Mouse (Mus musculus) midbrain, embryonic 13.5 days (tissue): ENCODE data around the gene Zwilch. TPM values are rescaled to one million over a fixed set of nuclear protein-coding genes. Genes with fewer than 3 reads are reported as not detected.
A peak's percentile ranks its signal among the peaks of the same experiment; 100 is the strongest.

Source experiments
- ATAC-seq: fragments of 200-750 bp; cut with Nextera tagmentation; 2 replicates; pipeline ENCODE4 v1.8.0; 2017; ENCODE audit warnings: mild to moderate bottlenecking, moderate TSS enrichment, moderate library complexity
- H3K27ac ChIP-seq: fragments of 300-500 bp; sonication (generic); 2 replicates; pipeline ENCODE4 v1.5.1; 2015; ENCODE audit warnings: inconsistent platforms, mild to moderate bottlenecking, moderate library complexity
- H3K27me3 ChIP-seq: fragments of 300-500 bp; sonication (generic); 2 replicates; pipeline ENCODE4 v1.6.1; 2015; ENCODE audit warnings: mild to moderate bottlenecking, inconsistent platforms
- H3K36me3 ChIP-seq: fragments of 300-500 bp; sonication (generic); 2 replicates; pipeline ENCODE4 v1.6.1; 2015; ENCODE audit warnings: mild to moderate bottlenecking, inconsistent platforms
- H3K4me1 ChIP-seq: fragments of 300-500 bp; sonication (generic); replicated peaks from 2 replicates; pipeline ENCODE4 v1.6.1; 2015; ENCODE audit warnings: inconsistent platforms
- H3K4me2 ChIP-seq: fragments of 300-500 bp; sonication (generic); replicated peaks from 2 replicates; pipeline ENCODE4 v1.6.1; 2015; ENCODE audit warnings: moderate library complexity, mild to moderate bottlenecking, inconsistent platforms
- H3K4me3 ChIP-seq: fragments of 300-500 bp; sonication (generic); replicated peaks from 2 replicates; pipeline ENCODE4 v1.5.1; 2015; ENCODE audit warnings: mild to moderate bottlenecking, inconsistent platforms
- H3K9ac ChIP-seq: fragments of 300-500 bp; sonication (generic); replicated peaks from 2 replicates; pipeline ENCODE4 v1.6.1; 2015; ENCODE audit warnings: mild to moderate bottlenecking, inconsistent platforms
- H3K9me3 ChIP-seq: fragments of 300-500 bp; sonication (generic); 2 replicates; pipeline ENCODE4 v1.6.1; 2016; ENCODE audit warnings: mild to moderate bottlenecking, inconsistent platforms
- whole genome bisulfite sequencing: fragments of 180-500 bp; shearing (Covaris S2); methylation state at CpG from one replicate; pipeline ENCODE4 v1.1.7; 2015; 5-methylcytosine and 5-hydroxymethylcytosine counted together
- polyA plus RNA-seq: library from polyadenylated mRNA; unstranded; fragments of >200 nt; fragmentation: Nextera tagmentation; extraction: Ambion mirVana; gene quantifications from 2 replicates; pipeline ENCODE4 v1.2.1, GENCODE M21; 2015

Gene Zwilch
- polyA plus RNA-seq, 1 experiment from 2014 or later: 10.9 TPM

DNA sequence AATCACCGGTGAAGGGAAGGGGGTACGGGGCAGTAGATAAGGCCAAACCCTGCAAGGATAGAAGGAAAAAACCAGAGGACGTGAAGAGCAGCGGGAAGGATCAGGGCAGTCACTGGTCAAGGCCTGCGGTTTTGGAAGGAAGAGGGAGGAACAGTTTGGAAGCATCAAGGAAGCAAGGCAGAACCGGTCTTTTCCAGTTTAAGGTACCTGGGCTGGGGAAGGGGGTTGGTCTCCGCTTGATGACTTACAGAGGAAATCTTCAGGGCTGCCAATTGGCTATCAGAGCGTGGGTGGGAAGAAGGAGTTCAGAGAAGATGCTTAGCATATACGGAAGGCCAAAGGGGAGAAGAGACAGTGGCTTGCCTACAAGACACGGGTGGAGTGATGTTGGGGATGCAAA lies 50.3 kb downstream of the Zwilch start:
- no peaks in the 10 kb centered on the region for H3K4me1 ChIP-seq
- ATAC-seq: no peak
- WGBS: 93% methylated on average over 10 of the region's 10 CpGs
- no peak overlapping the region for H3K4me2 ChIP-seq
- H3K9me3 ChIP-seq: no peaks in the 10 kb centered on the region
- no peaks in the 10 kb centered on the region for H3K27me3 ChIP-seq
- H3K4me3 ChIP-seq: no peak overlapping the region
- no peak overlapping the region for H3K9ac ChIP-seq
- H3K27ac ChIP-seq: no peak overlapping the region
- H3K36me3 ChIP-seq: no peaks in the 10 kb centered on the region

DNA sequence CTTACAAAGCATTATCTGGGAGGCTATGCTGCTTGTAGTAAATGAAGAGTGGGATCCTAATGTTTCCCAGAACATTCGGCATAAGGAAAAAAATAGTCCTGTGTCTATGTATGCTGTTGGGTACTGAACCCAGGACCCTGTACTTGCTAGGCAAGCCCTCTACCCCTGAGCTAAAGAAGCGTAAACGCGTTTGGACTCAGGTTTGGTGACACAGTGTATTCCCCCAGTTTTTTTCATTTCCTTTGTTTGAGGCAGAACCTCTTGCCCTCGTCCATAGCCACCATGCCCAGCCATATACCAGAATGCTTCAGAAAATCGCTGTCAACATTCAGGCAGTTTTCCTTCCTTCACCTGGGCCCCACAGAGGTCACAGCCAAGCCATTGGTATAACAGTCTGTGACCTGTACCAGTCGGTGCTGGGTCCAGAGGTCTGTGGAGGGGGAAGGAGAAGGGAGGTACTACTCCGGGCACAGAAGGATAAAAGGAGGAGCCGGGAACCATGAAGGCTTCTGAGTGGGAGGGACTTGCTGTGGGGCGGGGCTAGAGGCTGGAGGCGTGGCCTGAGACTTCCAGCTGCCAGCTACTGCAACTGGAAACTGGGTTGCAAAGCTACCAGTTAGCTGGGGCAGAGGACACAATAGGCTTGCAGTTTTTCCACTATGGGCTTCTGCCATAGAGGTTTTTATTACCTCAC lies 52.2 kb downstream of the Zwilch start:
- Histone ChIP-seq H3K9me3 (no peaks in the 10 kb centered on the region), H3K4me2 (no peak overlapping the region), H3K27ac (no peak overlapping the region), H3K9ac (no peak overlapping the region), H3K4me1 (no peaks in the 10 kb centered on the region), H3K4me3 (no peak overlapping the region), H3K36me3 (no peaks in the 10 kb centered on the region), H3K27me3 (no peaks in the 10 kb centered on the region)
- 44% methylated on average over 11 of the region's 11 CpGs for WGBS
- no peak for ATAC-seq

DNA sequence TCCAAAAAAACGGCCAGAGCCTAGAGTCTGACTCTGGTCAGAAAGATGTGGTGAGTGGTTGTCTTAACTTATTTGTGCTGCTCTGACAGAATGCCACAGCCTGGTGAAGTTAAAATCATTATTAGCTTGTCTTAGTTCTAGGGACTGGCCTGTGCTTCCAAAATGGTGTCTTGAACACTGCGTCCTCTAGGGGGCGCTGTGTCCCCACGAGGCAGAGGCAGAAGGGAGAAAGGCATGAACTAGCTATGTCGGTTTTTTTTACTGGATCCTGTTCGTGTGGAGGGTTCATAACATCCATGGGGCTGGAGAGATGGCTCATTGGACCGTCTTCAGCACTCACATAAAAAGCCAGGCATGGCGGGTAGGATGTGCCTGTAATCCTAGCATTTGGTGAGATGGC lies 53.0 kb downstream of the Zwilch start:
- 37% methylated on average over 8 of the region's 8 CpGs for WGBS
- H3K27ac ChIP-seq: no peak overlapping the region

DNA sequence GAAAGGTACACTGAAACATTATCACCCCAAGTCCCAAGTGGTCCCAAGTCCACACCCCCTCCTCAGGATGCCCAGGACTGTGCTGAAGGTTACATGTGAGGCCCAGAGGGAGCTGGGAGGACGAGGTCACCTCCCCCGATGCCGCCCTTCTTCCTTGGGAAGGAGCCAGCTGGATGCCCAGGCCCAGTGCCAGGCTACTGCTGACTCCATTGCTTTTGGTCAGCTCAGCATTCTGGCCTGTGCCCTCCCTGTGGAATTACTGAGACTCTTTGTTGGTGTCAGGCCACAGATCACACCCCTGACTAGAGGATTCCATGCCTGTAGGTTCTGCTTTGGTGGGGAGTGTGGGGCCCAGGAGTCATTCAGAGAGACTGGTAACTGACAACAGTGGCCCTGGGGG lies 56.0 kb downstream of the Zwilch start, which contains the start of gene Lctl:
Gene Lctl (plus strand): TSS at position 272 of the 400 bp plus-strand sequence.
- ATAC-seq: no peak
- 88% methylated on average over 3 of the region's 3 CpGs for WGBS
- H3K9me3 ChIP-seq: no peaks in the 10 kb centered on the region
- no peaks in the 10 kb centered on the region for H3K36me3 ChIP-seq
- H3K27ac ChIP-seq: no peak within 1 kb of the TSS
- H3K4me1 ChIP-seq: no peaks in the 10 kb centered on the region
- no peak within 1 kb of the TSS for H3K4me3 ChIP-seq
- H3K9ac ChIP-seq: no peak within 1 kb of the TSS
- H3K4me2 ChIP-seq: no peak within 1 kb of the TSS
- no peaks in the 10 kb centered on the region for H3K27me3 ChIP-seq

More for the DNA sequence above, 53.0 kb downstream of the Zwilch start:
- Histone ChIP-seq H3K4me2 (no peak overlapping the region), H3K4me3 (no peak overlapping the region), H3K9ac (no peak overlapping the region), H3K36me3 (no peaks in the 10 kb centered on the region), H3K9me3 (no peaks in the 10 kb centered on the region), H3K4me1 (no peaks in the 10 kb centered on the region), H3K27me3 (no peaks in the 10 kb centered on the region)
- ATAC-seq: no peak

DNA sequence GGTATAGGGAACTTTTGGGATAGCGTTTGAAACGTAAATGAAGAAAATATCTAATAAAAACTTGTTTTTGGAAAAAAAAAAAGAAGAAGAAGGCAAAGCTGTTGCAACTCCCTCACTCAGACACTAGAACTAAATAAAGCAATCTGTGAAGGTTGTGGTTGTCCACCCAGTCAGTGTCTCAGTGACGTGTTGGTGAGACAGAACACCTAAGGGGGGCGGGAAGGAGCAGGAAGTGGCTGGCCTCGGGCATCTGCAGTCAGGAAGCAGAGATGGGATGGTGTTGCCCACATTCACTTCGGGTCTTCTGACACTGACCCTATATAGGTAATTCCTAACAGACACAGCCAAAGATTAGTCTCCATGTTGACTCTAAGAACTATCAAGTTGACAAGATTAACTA lies 57.1 kb downstream of the Zwilch start:
- Histone ChIP-seq H3K27ac (no peak overlapping the region), H3K27me3 (no peaks in the 10 kb centered on the region), H3K4me2 (no peak overlapping the region), H3K9ac (no peak overlapping the region), H3K36me3 (no peaks in the 10 kb centered on the region), H3K4me1 (no peaks in the 10 kb centered on the region), H3K9me3 (no peaks in the 10 kb centered on the region), H3K4me3 (no peak overlapping the region)
- WGBS: 89% methylated on average over 6 of the region's 6 CpGs
- ATAC-seq: no peak

DNA sequence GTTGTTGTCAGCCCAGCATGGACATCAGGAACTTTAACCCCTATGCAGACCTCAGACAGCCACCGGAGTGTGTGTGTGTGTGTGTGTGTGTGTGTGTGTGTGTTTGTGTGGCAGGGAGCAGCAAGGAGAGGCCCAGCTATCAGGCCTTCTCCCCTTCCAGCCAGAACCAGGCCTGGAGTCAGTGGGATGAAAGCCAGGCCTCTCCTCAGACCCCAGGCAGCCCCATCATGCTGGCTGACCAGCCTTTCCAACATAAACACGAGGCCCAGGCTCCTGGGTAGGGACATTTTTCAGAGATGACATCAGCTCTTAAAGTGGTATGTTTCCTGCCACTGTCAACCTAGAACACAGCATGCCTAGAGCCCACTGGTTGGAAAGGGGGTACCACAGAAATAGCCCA lies 58.3 kb downstream of the Zwilch start:
- H3K36me3 ChIP-seq: no peaks in the 10 kb centered on the region
- no peak overlapping the region for H3K4me3 ChIP-seq
- H3K27ac ChIP-seq: no peak overlapping the region
- H3K27me3 ChIP-seq: no peaks in the 10 kb centered on the region
- 66% methylated on average over 2 of the region's 2 CpGs for WGBS
- ATAC-seq: no peak
- no peak overlapping the region for H3K4me2 ChIP-seq
- H3K9me3 ChIP-seq: no peaks in the 10 kb centered on the region
- H3K9ac ChIP-seq: no peak overlapping the region
- H3K4me1 ChIP-seq: no peaks in the 10 kb centered on the region

DNA sequence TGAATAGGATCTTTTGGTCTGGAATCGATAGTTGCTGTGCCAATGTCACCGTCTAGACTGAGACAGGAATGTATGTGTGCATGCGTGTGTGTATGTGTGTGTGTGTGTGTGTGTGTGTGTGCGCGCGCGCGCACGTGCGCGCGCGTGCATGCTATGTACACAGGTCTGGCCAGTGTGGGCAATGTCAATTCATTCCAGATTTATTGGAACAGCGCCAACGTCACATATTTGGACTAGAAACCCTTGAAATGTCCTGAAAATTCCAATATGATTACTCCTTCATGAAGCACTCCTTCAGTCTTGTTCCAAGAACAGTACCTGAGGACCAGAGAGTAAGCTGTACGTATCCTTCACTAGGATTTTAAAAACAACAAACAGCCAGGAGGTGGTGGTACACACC lies 62.4 kb downstream of the Zwilch start:
- Histone ChIP-seq H3K36me3 (no peaks in the 10 kb centered on the region), H3K9ac (no peak overlapping the region), H3K27ac (no peak overlapping the region), H3K4me1 (no peaks in the 10 kb centered on the region), H3K4me3 (no peak overlapping the region), H3K9me3 (no peaks in the 10 kb centered on the region), H3K4me2 (no peak overlapping the region), H3K27me3 (no peaks in the 10 kb centered on the region)
- ATAC-seq: no peak
- WGBS: 98% methylated on average over 16 of the region's 16 CpGs

DNA sequence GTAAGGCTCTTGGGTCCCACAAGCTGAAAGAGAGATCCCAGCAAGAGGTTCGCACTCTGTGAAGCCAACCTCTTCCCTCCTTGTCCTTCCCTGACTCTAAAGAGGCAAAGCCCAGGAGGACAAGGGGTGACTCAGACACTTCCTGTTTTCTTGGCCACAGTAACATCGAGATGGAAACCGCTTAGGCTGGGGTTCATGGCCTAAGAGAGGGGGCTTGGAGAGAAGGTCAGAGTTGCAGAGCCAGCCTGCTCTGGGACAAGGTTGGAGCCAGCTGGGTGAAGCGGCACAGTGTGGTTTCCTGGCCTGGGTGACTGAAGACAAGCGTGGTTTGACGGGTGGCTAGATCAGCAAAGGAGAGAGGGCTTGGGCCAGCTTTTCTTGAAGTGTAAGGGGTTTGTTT lies 67.6 kb downstream of the Zwilch start:
- H3K4me1 ChIP-seq: no peaks in the 10 kb centered on the region
- 84% methylated on average over 6 of the region's 6 CpGs for WGBS

DNA sequence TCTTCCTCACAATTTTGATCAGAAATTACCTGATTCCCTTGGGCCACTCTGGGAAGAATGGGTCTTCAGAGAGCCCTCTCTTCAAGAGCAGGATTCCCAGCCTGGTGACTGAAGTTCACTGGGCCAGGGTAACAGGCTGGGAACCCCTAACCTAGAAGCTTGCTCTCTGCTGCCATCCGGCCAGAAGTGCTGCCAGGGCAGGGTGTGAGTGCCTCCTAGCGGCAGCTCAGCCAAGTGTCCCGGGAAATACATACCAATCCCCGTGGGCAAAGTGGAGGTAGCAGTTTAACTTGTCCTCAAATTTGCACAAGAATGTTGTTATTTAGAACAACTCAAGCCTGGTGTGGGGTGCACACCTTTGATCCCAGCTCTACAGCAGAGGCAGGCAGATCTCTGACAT lies 72.5 kb downstream of the Zwilch start:
- no peak overlapping the region for H3K9ac ChIP-seq
- H3K27me3 ChIP-seq: no peaks in the 10 kb centered on the region
- H3K9me3 ChIP-seq: no peaks in the 10 kb centered on the region
- no peak for ATAC-seq
- H3K36me3 ChIP-seq: no peaks in the 10 kb centered on the region
- H3K4me1 ChIP-seq: no peaks in the 10 kb centered on the region
- WGBS: under 1% methylated on average over 4 of the region's 4 CpGs
- H3K27ac ChIP-seq: no peak overlapping the region
- H3K4me2 ChIP-seq: no peak overlapping the region
- no peak overlapping the region for H3K4me3 ChIP-seq

More for the DNA sequence above, 67.6 kb downstream of the Zwilch start:
- Histone ChIP-seq H3K4me2 (no peak overlapping the region), H3K9me3 (no peaks in the 10 kb centered on the region), H3K4me3 (no peak overlapping the region), H3K36me3 (no peaks in the 10 kb centered on the region), H3K9ac (no peak overlapping the region), H3K27ac (no peak overlapping the region), H3K27me3 (no peaks in the 10 kb centered on the region)
- no peak for ATAC-seq

DNA sequence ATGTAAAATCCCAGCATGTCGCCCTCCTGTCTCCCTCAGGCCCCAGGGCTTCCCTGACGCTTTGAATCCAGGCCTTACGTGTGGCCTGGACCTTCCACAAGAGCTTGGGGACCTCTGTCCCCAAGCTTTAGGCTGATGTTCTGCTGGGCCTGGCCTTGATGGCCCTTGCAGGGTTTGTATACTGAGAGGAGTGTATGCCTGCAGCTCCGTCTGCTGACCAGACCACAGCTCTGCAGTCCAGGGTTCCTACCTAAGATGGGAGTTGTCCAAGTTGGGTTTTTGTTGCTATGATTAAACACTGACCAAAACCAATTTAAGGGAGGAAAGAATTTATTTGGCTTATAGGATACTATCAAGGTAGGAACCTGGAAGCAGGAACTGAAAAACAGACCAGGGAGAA lies 74.6 kb downstream of the Zwilch start:
- H3K4me1 ChIP-seq: peaks cover 10% of the 10 kb centered on the region
- H3K9me3 ChIP-seq: no peaks in the 10 kb centered on the region
- no peaks in the 10 kb centered on the region for H3K36me3 ChIP-seq
- no peaks in the 10 kb centered on the region for H3K27me3 ChIP-seq
- no peak for ATAC-seq
- no peak overlapping the region for H3K9ac ChIP-seq
- H3K27ac ChIP-seq: no peak overlapping the region
- 60% methylated on average over 4 of the region's 4 CpGs for WGBS
- H3K4me3 ChIP-seq: no peak overlapping the region
- no peak overlapping the region for H3K4me2 ChIP-seq

DNA sequence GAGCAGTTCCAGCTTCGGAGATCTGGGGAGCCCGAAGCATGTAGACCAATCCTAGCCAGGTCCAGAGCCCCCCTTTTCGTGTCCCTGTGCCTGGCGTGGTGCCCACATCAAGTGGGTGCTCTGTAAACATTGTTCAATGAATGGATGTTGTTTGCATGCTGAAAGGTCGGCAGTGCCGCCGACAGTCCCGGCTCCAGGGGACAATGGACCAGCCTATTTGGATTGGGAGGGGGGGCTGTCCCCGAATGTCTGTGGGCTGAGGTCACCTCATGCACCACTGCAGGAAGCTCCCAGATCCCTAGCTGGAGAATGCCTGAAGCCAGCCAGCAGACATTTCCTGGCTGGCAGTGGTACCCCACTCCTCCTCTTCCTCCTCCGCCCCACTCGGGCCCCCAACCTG lies 78.8 kb downstream of the Zwilch start:
- no peak overlapping the region for H3K27ac ChIP-seq
- H3K4me1 ChIP-seq: peaks cover 10% of the 10 kb centered on the region
- peak; percentile 58; the same call in 1 of the 2 replicates for ATAC-seq
- no peak overlapping the region for H3K4me2 ChIP-seq
- 59% methylated on average over 11 of the region's 11 CpGs for WGBS
- no peaks in the 10 kb centered on the region for H3K36me3 ChIP-seq
- no peak overlapping the region for H3K9ac ChIP-seq
- H3K9me3 ChIP-seq: no peaks in the 10 kb centered on the region
- no peaks in the 10 kb centered on the region for H3K27me3 ChIP-seq
- no peak overlapping the region for H3K4me3 ChIP-seq

DNA sequence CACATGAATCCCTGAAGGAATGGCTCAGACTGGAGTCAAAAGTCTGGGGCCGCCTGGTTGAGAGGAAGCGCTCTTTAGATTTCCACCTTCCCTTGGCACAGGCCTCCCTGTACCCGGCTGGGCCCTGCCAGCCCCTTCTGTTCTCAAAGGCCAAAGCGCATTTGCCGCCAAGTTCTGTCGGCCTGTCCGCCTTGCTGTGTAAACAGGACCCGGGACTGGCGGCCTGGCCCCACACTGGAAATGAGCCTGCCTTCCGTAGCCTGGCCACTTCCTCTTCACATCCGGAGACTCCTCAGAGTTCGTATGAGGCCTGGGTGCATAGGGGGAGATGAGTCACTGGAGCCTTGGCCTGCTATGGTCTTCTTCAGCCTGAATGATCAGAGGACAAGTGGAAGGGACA lies 83.9 kb downstream of the Zwilch start:
- Histone ChIP-seq H3K36me3 (no peaks in the 10 kb centered on the region), H3K9me3 (no peaks in the 10 kb centered on the region), H3K4me2 (no peak overlapping the region), H3K9ac (no peak overlapping the region), H3K4me1 (peaks cover 12% of the 10 kb centered on the region), H3K27ac (no peak overlapping the region), H3K27me3 (peaks cover 21% of the 10 kb centered on the region), H3K4me3 (no peak overlapping the region)
- 70% methylated on average over 12 of the region's 12 CpGs for WGBS
- ATAC-seq: no peak

DNA sequence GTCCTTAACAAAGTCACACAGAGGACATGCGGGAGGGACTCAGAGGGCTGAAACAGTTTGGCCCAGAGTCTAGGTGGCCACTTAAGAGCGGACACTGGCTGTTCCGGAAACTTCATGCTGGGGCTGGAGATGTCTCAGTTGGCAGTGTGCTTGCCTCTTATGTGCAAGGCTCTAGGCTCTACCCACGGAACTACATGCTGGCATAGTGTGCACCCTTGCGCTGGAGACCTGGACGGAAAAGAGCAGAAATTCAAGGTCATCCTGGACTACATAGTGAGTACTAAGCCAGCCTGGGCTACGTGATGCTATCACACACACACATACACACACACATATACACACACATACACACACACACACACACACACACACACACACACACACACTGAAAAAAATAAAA lies 84.6 kb downstream of the Zwilch start:
- Histone ChIP-seq H3K9ac (no peak overlapping the region), H3K4me3 (no peak overlapping the region), H3K36me3 (no peaks in the 10 kb centered on the region), H3K4me2 (no peak overlapping the region), H3K27me3 (peaks cover 27% of the 10 kb centered on the region), H3K27ac (no peak overlapping the region), H3K4me1 (peaks cover 10% of the 10 kb centered on the region), H3K9me3 (no peaks in the 10 kb centered on the region)
- no peak for ATAC-seq
- 90% methylated on average over 7 of the region's 7 CpGs for WGBS
